In genomic region chr13:72541706-72542105, GRCm38 (mm10) we compare ENCODE assay signal across 19 mouse cellular contexts.
"Had no signal": no experiment of that assay in that cellular context is flagged by ENCODE, and none has a peak within 500 bp of the region (broad histone marks: within the 10 kb centered on the region; RNA-seq: fewer than 3 reads in every experiment).

No protein-coding gene starts in this region.

- H3K27ac ChIP-seq: kidney, postnatal 0 days; layer of hippocampus, adult 2 months; limb, embryonic 10.5 days; limb, embryonic 13.5 days; liver, embryonic 12.5 days; liver, embryonic 15.5 days; lung, embryonic 15.5 days; macrophage; midbrain, embryonic 12.5 days; midbrain, embryonic 15.5 days; neural tube, embryonic 12.5 days; neural tube, embryonic 15.5 days had no signal

- H3K4me1 ChIP-seq: limb, embryonic 10.5 days; limb, embryonic 13.5 days; liver, embryonic 12.5 days; liver, embryonic 15.5 days; lung, embryonic 15.5 days; midbrain, embryonic 12.5 days; midbrain, embryonic 15.5 days; neural tube, embryonic 12.5 days; neural tube, embryonic 15.5 days had no signal

- H3K36me3 ChIP-seq: limb, embryonic 10.5 days; limb, embryonic 13.5 days; liver, embryonic 12.5 days; liver, embryonic 15.5 days; lung, embryonic 15.5 days; midbrain, embryonic 12.5 days; midbrain, embryonic 15.5 days; neural tube, embryonic 12.5 days; neural tube, embryonic 15.5 days had no signal

- H3K9me3 ChIP-seq: limb, embryonic 10.5 days; limb, embryonic 13.5 days; liver, embryonic 15.5 days; lung, embryonic 15.5 days; midbrain, embryonic 12.5 days; midbrain, embryonic 15.5 days; neural tube, embryonic 12.5 days; neural tube, embryonic 15.5 days had no signal

- DNase-seq: kidney, adult 9 months; layer of hippocampus, adult 9-11 months; liver; lung, adult 18-20 months; right cerebral cortex, adult 18-20 months; right cerebral cortex, postnatal 25 days; thymus, postnatal 25 days had no signal

- H3K27me3 ChIP-seq: liver, embryonic 12.5 days; liver, embryonic 15.5 days; lung, embryonic 15.5 days; midbrain, embryonic 15.5 days; neural tube, embryonic 12.5 days had no signal

- H3K4me3 ChIP-seq: layer of hippocampus, adult 2 months; limb, embryonic 10.5 days; limb, embryonic 13.5 days; liver, embryonic 12.5 days; liver, embryonic 15.5 days; lung, embryonic 15.5 days; midbrain, embryonic 12.5 days; midbrain, embryonic 15.5 days; neural tube, embryonic 12.5 days; neural tube, embryonic 15.5 days had no signal
